8 mouse cellular contexts compared by ENCODE assay signal in the genomic region with DNA sequence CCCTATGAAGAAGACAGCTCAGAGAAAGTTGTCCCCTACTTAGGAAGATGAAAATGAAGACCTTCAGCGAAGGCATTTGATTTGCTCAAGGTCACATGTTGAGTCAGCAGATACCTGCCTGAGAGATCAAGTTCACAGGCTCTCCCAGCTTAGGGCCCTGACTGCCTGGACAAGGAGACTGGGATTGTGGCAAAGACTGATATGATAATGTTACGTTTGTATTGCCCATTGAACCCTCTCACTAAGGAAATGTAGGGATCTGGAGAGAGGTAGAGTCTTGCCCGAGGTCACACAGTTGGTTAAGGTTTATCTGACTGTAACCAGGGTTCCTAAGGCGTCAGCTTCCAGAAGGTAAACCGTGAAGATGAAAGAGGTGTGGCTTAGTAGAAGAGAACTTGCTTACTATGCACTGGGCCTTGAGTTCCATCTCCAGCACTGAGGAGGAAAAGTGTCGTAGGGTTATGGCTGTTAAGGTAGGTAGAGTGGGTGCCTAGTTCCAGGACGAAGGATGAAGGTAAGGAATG. TPM values are rescaled to one million over a fixed set of nuclear protein-coding genes. Genes with fewer than 3 reads are reported as not detected.
A peak's percentile ranks its signal among the peaks of the same experiment; 100 is the strongest.
DNase-seq lines count a peak whose midpoint lies in the region; ATAC-seq and TF ChIP-seq lines count a peak whose summit lies in the region.

No protein-coding gene starts in this region.

- peak overlapping the region; percentile 91 for H3K9ac ChIP-seq in heart, embryonic 13.5 days
- peak overlapping the region; percentile 65 for H3K9ac ChIP-seq in MEL (ENCODE audit: control insufficient read depth, low read depth, low read length, poor library complexity, severe bottlenecking)
- peak overlapping the region; percentile 80 for H3K9ac ChIP-seq in forebrain, embryonic 15.5 days (replicated peaks)
- peak overlapping the region; percentile 78 for H3K9ac ChIP-seq in liver, embryonic 16.5 days (ENCODE audit: low read depth, low read length)

- no peak for TF ChIP-seq CTCF in MEL (IDR thresholded peaks at IDR 0.05 in 2 of 3, conservative IDR thresholded peaks at IDR 0.05 in 1 of 3; ENCODE audit: control insufficient read depth in 1 of 3, insufficient read depth in 1 of 3, low read depth in 2 of 3, low read length in 3 of 3, poor library complexity in 1 of 3, severe bottlenecking in 1 of 3)

- peaks cover 27% of the 10 kb centered on the region for H3K4me1 ChIP-seq in heart, embryonic 13.5 days
- H3K4me1 ChIP-seq in MEL (ENCODE audit: control insufficient read depth in 1 of 2, insufficient read depth in 2 of 2, low read length in 2 of 2) = peaks cover 6 to 16% of the 10 kb centered on the region in 2 experiments; a peak in 3 of 4 replicates
- H3K4me1 ChIP-seq in forebrain, embryonic 15.5 days = peaks cover 16% of the 10 kb centered on the region
- peaks cover 15% of the 10 kb centered on the region for H3K4me1 ChIP-seq in liver, embryonic 16.5 days (ENCODE audit: control insufficient read depth, low read depth, low read length)

- DNase-seq in heart, adult 18-20 months = no peak
- DNase-seq in MEL (ENCODE audit: low read depth, low spot score) = peak; percentile 62
- DNase-seq in embryo, embryonic 10 days (ENCODE audit: low spot score) = no peak
- DNase-seq in embryo, embryonic 10.5 days (ENCODE audit: low spot score) = no peak
- no peak for DNase-seq in gastrocnemius, postnatal 36 days

- no peaks in the 10 kb centered on the region for H3K9me3 ChIP-seq in heart, embryonic 13.5 days
- no peaks in the 10 kb centered on the region for H3K9me3 ChIP-seq in MEL (replicated peaks; ENCODE audit: insufficient read depth, low read length)
- no peaks in the 10 kb centered on the region for H3K9me3 ChIP-seq in forebrain, embryonic 15.5 days
- H3K9me3 ChIP-seq in liver, embryonic 16.5 days (replicated peaks; ENCODE audit: control insufficient read depth, low read length) = no peaks in the 10 kb centered on the region

- TF ChIP-seq EP300 in MEL (IDR thresholded peaks at IDR 0.05; ENCODE audit: low read depth in 1 of 2, low read length in 2 of 2) = no peak

- peaks cover 9% of the 10 kb centered on the region for H3K79me2 ChIP-seq in MEL (ENCODE audit: control insufficient read depth, insufficient read depth, low read length, poor library complexity)

- no peaks in the 10 kb centered on the region for H3K27me3 ChIP-seq in heart, embryonic 13.5 days (replicated peaks)
- H3K27me3 ChIP-seq in MEL (ENCODE audit: control insufficient read depth in 1 of 2, insufficient read depth in 2 of 2, low read length in 2 of 2) = no peaks in the 10 kb centered on the region
- H3K27me3 ChIP-seq in forebrain, embryonic 15.5 days = no peaks in the 10 kb centered on the region
- H3K27me3 ChIP-seq in liver, embryonic 16.5 days (ENCODE audit: control insufficient read depth, insufficient read depth, low read depth, low read length) = no peaks in the 10 kb centered on the region

- H3K27ac ChIP-seq in heart, embryonic 13.5 days (replicated peaks) = peak overlapping the region; percentile 73
- H3K27ac ChIP-seq in MEL (ENCODE audit: control insufficient read depth, low read depth, low read length) = peak overlapping the region; percentile 32
- no peak overlapping the region for H3K27ac ChIP-seq in forebrain, embryonic 15.5 days (replicated peaks)
- peak overlapping the region; percentile 50 for H3K27ac ChIP-seq in liver, embryonic 16.5 days (ENCODE audit: low read length)

- TF ChIP-seq POLR2A in MEL (IDR thresholded peaks at IDR 0.05; ENCODE audit: control insufficient read depth in 1 of 2, insufficient read depth in 1 of 2, low read depth in 1 of 2, low read length in 2 of 2, poor library complexity in 1 of 2) = no peak

- peaks cover 38% of the 10 kb centered on the region for H3K36me3 ChIP-seq in heart, embryonic 13.5 days
- H3K36me3 ChIP-seq in MEL (ENCODE audit: control insufficient read depth in 1 of 2, insufficient read depth in 2 of 2, low read length in 2 of 2) = peaks cover 6 to 9% of the 10 kb centered on the region in 2 experiments
- 0 out of 2 replicates have a peak, but pooled peaks cover 4% of the 10 kb centered on the region for H3K36me3 ChIP-seq in forebrain, embryonic 15.5 days
- no peaks in the 10 kb centered on the region for H3K36me3 ChIP-seq in liver, embryonic 16.5 days (ENCODE audit: control insufficient read depth, insufficient read depth)

- intact Hi-C loops in gastrocnemius, postnatal 36 days (cut with DNase I) = loop anchor here (5.0 kb wide), 1 partner anchor 53 kb away; no protein-coding TSS in a partner anchor

- no peak for TF ChIP-seq RAD21 in MEL (IDR thresholded peaks at IDR 0.05; ENCODE audit: low read depth, low read length)

- no peak for ATAC-seq in heart, embryonic 13.5 days (ENCODE audit: extremely low read depth, insufficient number of reproducible peaks, low FRiP score, low TSS enrichment)
- ATAC-seq in forebrain, embryonic 15.5 days (replicated peaks) = peak; percentile 9; the same call in 1 of the 2 replicates
- peak; percentile 17; the same call in 1 of the 2 replicates for ATAC-seq in liver, embryonic 16.5 days (ENCODE audit: low read depth)

- 45% methylated on average over 7 of the region's 7 CpGs for WGBS in heart, embryonic 13.5 days
- 60% methylated on average over 7 of the region's 7 CpGs for WGBS in forebrain, embryonic 15.5 days
- WGBS in liver, embryonic 16.5 days (ENCODE audit: insufficient replicate concordance) = 24% methylated on average over 7 of the region's 7 CpGs

- peak overlapping the region; percentile 84 for H3K4me3 ChIP-seq in heart, embryonic 13.5 days
- peak overlapping the region; percentile 65 to 95 for H3K4me3 ChIP-seq in MEL (ENCODE audit: control insufficient read depth in 1 of 2, insufficient read depth in 1 of 2, low read depth in 2 of 2, low read length in 2 of 2)
- H3K4me3 ChIP-seq in forebrain, embryonic 15.5 days = peak overlapping the region; percentile 94
- peak overlapping the region; percentile 79 for H3K4me3 ChIP-seq in liver, embryonic 16.5 days (ENCODE audit: low read depth, low read length)

- peak overlapping the region; percentile 88 for H3K4me2 ChIP-seq in heart, embryonic 13.5 days
- H3K4me2 ChIP-seq in forebrain, embryonic 15.5 days (replicated peaks) = peak overlapping the region; percentile 74
- H3K4me2 ChIP-seq in liver, embryonic 16.5 days (ENCODE audit: low read depth, low read length) = peak overlapping the region; percentile 92

TF ChIP-seq in MEL, 35 proteins besides CTCF, POLR2A, EP300 and RAD21 (continues in another document):
- no peak for TF ChIP-seq ZKSCAN1 (IDR thresholded peaks at IDR 0.05; ENCODE audit: low read depth, low read length)

RNA-seq across cellular contexts. Expression of a gene that starts 1.0 kb away (rescaled TPM):
- polyA plus RNA-seq in heart, embryonic 13.5 days (2015; fragmentation: Nextera tagmentation; extraction: Ambion mirVana) = 54.5 and 63.2 TPM in 2 replicates
- total RNA-seq in heart, adult 18-20 months (2021) = 100 to 1,000 TPM; 105 to 129 TPM
- total RNA-seq in MEL (2012; rRNA removed) = 18.9 and 24.5 TPM in 2 replicates
- 10 to 100 TPM in 1 of 2 experiments, not detected in 1; 23.4 TPM for polyA plus RNA-seq in MEL (2012; ENCODE audit: insufficient read depth in 1 of 2, insufficient read length in 2 of 2, low read depth in 1 of 2, low replicate concordance in 2 of 2, missing spikeins in 1 of 2)
- polyA plus RNA-seq in forebrain, embryonic 15.5 days (2015; fragmentation: Nextera tagmentation; extraction: Ambion mirVana) = 34.6 and 37.5 TPM in 2 replicates
- 11.6 and 12.7 TPM in 2 replicates for polyA plus RNA-seq in liver, embryonic 16.5 days (2015; fragmentation: Nextera tagmentation; extraction: Ambion mirVana)
- 10 to 100 TPM; 39.8 to 46.9 TPM for total RNA-seq in gastrocnemius, postnatal 36 days (2021)

RNA-seq across cellular contexts. Expression of a gene that starts 4.8 kb away (rescaled TPM):
- polyA plus RNA-seq in heart, embryonic 13.5 days (2015; fragmentation: Nextera tagmentation; extraction: Ambion mirVana) = 0.19 TPM in 1 of 2 replicates, not detected in the other
- total RNA-seq in heart, adult 18-20 months (2021) = 1 to 10 TPM in 1 of 2 experiments, under 1 TPM in 1; 0.45 to 1.9 TPM
- not detected in 2 replicates for total RNA-seq in MEL (2012; rRNA removed)
- polyA plus RNA-seq in MEL (2012; ENCODE audit: insufficient read depth in 1 of 2, insufficient read length in 2 of 2, low read depth in 1 of 2, low replicate concordance in 2 of 2, missing spikeins in 1 of 2) = under 1 TPM in 1 of 2 experiments, not detected in 1; 0.15 TPM
- 0.59 TPM in 1 of 2 replicates, not detected in the other for polyA plus RNA-seq in forebrain, embryonic 15.5 days (2015; fragmentation: Nextera tagmentation; extraction: Ambion mirVana)
- 0.12 TPM in 1 of 2 replicates, not detected in the other for polyA plus RNA-seq in liver, embryonic 16.5 days (2015; fragmentation: Nextera tagmentation; extraction: Ambion mirVana)
- 1 to 10 TPM; 2.8 to 3.4 TPM for total RNA-seq in gastrocnemius, postnatal 36 days (2021)

RNA-seq across cellular contexts. Expression of a gene that starts 42.3 kb away (rescaled TPM):
- polyA plus RNA-seq in heart, embryonic 13.5 days (2015; fragmentation: Nextera tagmentation; extraction: Ambion mirVana) = 6.4 and 7.6 TPM in 2 replicates
- 1 to 10 TPM; 5.0 to 5.3 TPM for total RNA-seq in heart, adult 18-20 months (2021)
- total RNA-seq in MEL (2012; rRNA removed) = 11.2 and 17.7 TPM in 2 replicates
- polyA plus RNA-seq in MEL (2012; ENCODE audit: insufficient read depth in 1 of 2, insufficient read length in 2 of 2, low read depth in 1 of 2, low replicate concordance in 2 of 2, missing spikeins in 1 of 2) = 1 to 10 TPM in 1 of 2 experiments, not detected in 1; 9.5 TPM
- polyA plus RNA-seq in forebrain, embryonic 15.5 days (2015; fragmentation: Nextera tagmentation; extraction: Ambion mirVana) = 5.2 and 5.9 TPM in 2 replicates
- 7.8 and 10.2 TPM in 2 replicates for polyA plus RNA-seq in liver, embryonic 16.5 days (2015; fragmentation: Nextera tagmentation; extraction: Ambion mirVana)
- total RNA-seq in gastrocnemius, postnatal 36 days (2021) = 1 to 10 TPM; 1.8 to 3.1 TPM

RNA-seq across cellular contexts. Expression of a gene that starts 48.0 kb away (rescaled TPM):
- 23.6 and 25.5 TPM in 2 replicates for polyA plus RNA-seq in heart, embryonic 13.5 days (2015; fragmentation: Nextera tagmentation; extraction: Ambion mirVana)
- 10 to 100 TPM; 38.8 to 43.8 TPM for total RNA-seq in heart, adult 18-20 months (2021)
- 10.4 and 11.7 TPM in 2 replicates for total RNA-seq in MEL (2012; rRNA removed)
- polyA plus RNA-seq in MEL (2012; ENCODE audit: insufficient read depth in 1 of 2, insufficient read length in 2 of 2, low read depth in 1 of 2, low replicate concordance in 2 of 2, missing spikeins in 1 of 2) = 10 to 100 TPM in 1 of 2 experiments, not detected in 1; 17.1 TPM
- polyA plus RNA-seq in forebrain, embryonic 15.5 days (2015; fragmentation: Nextera tagmentation; extraction: Ambion mirVana) = 19.6 and 20.2 TPM in 2 replicates
- polyA plus RNA-seq in liver, embryonic 16.5 days (2015; fragmentation: Nextera tagmentation; extraction: Ambion mirVana) = 10.0 and 10.9 TPM in 2 replicates
- 10 to 100 TPM; 35.1 to 35.2 TPM for total RNA-seq in gastrocnemius, postnatal 36 days (2021)

RNA-seq across cellular contexts. Expression of a gene that starts 53.4 kb away (rescaled TPM):
- polyA plus RNA-seq in heart, embryonic 13.5 days (2015; fragmentation: Nextera tagmentation; extraction: Ambion mirVana) = 18.2 and 18.6 TPM in 2 replicates
- total RNA-seq in heart, adult 18-20 months (2021) = 10 to 100 TPM; 20.6 to 22.0 TPM
- total RNA-seq in MEL (2012; rRNA removed) = 24.0 and 25.8 TPM in 2 replicates
- polyA plus RNA-seq in MEL (2012; ENCODE audit: insufficient read depth in 1 of 2, insufficient read length in 2 of 2, low read depth in 1 of 2, low replicate concordance in 2 of 2, missing spikeins in 1 of 2) = 10 to 100 TPM in 1 of 2 experiments, not detected in 1; 38.5 TPM
- 22.1 and 24.8 TPM in 2 replicates for polyA plus RNA-seq in forebrain, embryonic 15.5 days (2015; fragmentation: Nextera tagmentation; extraction: Ambion mirVana)
- 30.7 and 30.9 TPM in 2 replicates for polyA plus RNA-seq in liver, embryonic 16.5 days (2015; fragmentation: Nextera tagmentation; extraction: Ambion mirVana)
- 10 to 100 TPM; 22.9 to 24.7 TPM for total RNA-seq in gastrocnemius, postnatal 36 days (2021)
